Mouse (Mus musculus): ENCODE results near the gene Elk3. TPM values are rescaled to one million over a fixed set of nuclear protein-coding genes. Genes with fewer than 3 reads are reported as not detected.

Elk3 gene
- polyA plus RNA-seq, 1 experiment: 37.4 TPM

GRCm38 (mm10) chr10:93225751-93226150, 85.2 kb downstream of the Elk3 start:
- Histone ChIP-seq H3K4me3 (ENCODE audit: extremely low read depth, insufficient read depth, insufficient read length) (no peak overlapping the region), H3K27ac (ENCODE audit: insufficient read depth, low read length) (no peak overlapping the region), H3K4me1 (ENCODE audit: control insufficient read depth, insufficient read depth, insufficient read length) (no peaks in the 10 kb centered on the region), H3K27me3 (ENCODE audit: control insufficient read depth, insufficient read depth, low read length) (no peaks in the 10 kb centered on the region), H3K36me3 (ENCODE audit: control insufficient read depth, insufficient read depth, low read length) (peaks cover 17% of the 10 kb centered on the region)
- WGBS: 71% methylated on average over 6 of the region's 6 CpGs
- peak in 1 of 2 experiments; percentile 22 for DNase-seq (ENCODE audit: low read depth in 1 of 2, low spot score in 2 of 2)
- no peak for TF ChIP-seq POLR2A (IDR thresholded peaks at IDR 0.05; ENCODE audit: low read depth, low read length)

GRCm38 (mm10) chr10:93215051-93215763, 95.7 kb downstream of the Elk3 start:
- no peak overlapping the region for H3K4me3 ChIP-seq (ENCODE audit: extremely low read depth, insufficient read depth, insufficient read length)
- TF ChIP-seq CTCF (IDR thresholded peaks at IDR 0.05; ENCODE audit: extremely low read depth, insufficient read depth, insufficient read length, insufficient replicate concordance): no peak
- no peak for TF ChIP-seq POLR2A (IDR thresholded peaks at IDR 0.05; ENCODE audit: low read depth, low read length)
- H3K36me3 ChIP-seq (ENCODE audit: control insufficient read depth, insufficient read depth, low read length): peaks cover 50% of the 10 kb centered on the region
- peaks cover 3% of the 10 kb centered on the region for H3K4me1 ChIP-seq (ENCODE audit: control insufficient read depth, insufficient read depth, insufficient read length)
- H3K27me3 ChIP-seq (ENCODE audit: control insufficient read depth, insufficient read depth, low read length): no peaks in the 10 kb centered on the region
- WGBS: 93% methylated on average over 8 of the region's 8 CpGs
- DNase-seq (ENCODE audit: low read depth in 1 of 2, low spot score in 2 of 2): no peak
- no peak overlapping the region for H3K27ac ChIP-seq (ENCODE audit: insufficient read depth, low read length)

DNA sequence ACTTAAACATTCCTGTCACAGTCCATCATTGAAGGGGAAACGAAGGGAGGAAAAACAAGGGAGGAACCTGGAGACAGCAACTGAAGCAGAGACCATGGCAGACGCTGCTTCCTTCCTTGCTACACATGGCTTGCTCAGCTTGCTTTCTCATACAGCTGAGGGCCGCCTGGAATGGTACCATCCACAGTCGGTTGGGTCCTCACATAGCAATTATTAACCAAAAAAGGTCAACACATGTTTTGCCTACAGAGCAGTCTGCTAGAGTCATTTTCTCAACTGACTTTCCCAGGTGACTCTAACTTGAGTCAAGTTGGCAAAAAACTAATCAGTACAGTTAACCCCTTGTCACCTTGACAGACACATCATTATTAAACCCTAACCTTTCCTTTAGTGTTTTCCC, 96.7 kb downstream of the Elk3 start:
- DNase-seq (ENCODE audit: low read depth in 1 of 2, low spot score in 2 of 2): no peak

DNA sequence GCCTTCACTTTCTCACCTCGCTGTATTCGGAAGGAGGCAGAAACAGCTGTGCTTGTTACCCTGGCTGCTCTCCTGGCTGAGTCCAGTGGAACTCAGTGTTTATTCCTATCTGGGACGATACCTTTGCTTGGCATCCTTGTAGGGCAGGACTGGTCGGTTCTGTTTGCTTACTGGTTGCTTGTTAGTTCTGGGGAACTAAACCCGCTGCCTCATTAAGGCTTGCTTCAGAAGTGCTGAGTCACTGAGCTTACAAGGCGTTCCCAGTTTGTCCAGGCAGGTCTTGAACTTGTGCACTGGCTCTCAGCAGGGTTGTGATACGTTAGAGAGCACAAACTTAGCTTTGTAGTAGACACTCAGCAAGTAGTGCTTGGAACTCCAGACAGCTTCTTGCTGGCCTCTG, 97.6 kb downstream of the Elk3 start:
- Histone ChIP-seq H3K4me1 (ENCODE audit: control insufficient read depth, insufficient read depth, insufficient read length) (peaks cover 3% of the 10 kb centered on the region), H3K4me3 (ENCODE audit: extremely low read depth, insufficient read depth, insufficient read length) (no peak overlapping the region), H3K36me3 (ENCODE audit: control insufficient read depth, insufficient read depth, low read length) (peaks cover 45% of the 10 kb centered on the region), H3K27ac (ENCODE audit: insufficient read depth, low read length) (no peak overlapping the region), H3K27me3 (ENCODE audit: control insufficient read depth, insufficient read depth, low read length) (no peaks in the 10 kb centered on the region)
- no peak for DNase-seq (ENCODE audit: low read depth in 1 of 2, low spot score in 2 of 2)
- TF ChIP-seq CTCF (IDR thresholded peaks at IDR 0.05; ENCODE audit: extremely low read depth, insufficient read depth, insufficient read length, insufficient replicate concordance) (no peak), POLR2A (IDR thresholded peaks at IDR 0.05; ENCODE audit: low read depth, low read length) (no peak)
- WGBS: 85% methylated on average over 7 of the region's 7 CpGs

More for the DNA sequence above, 96.7 kb downstream of the Elk3 start:
- Histone ChIP-seq H3K4me1 (ENCODE audit: control insufficient read depth, insufficient read depth, insufficient read length) (peaks cover 3% of the 10 kb centered on the region), H3K4me3 (ENCODE audit: extremely low read depth, insufficient read depth, insufficient read length) (no peak overlapping the region), H3K27ac (ENCODE audit: insufficient read depth, low read length) (no peak overlapping the region), H3K27me3 (ENCODE audit: control insufficient read depth, insufficient read depth, low read length) (no peaks in the 10 kb centered on the region), H3K36me3 (ENCODE audit: control insufficient read depth, insufficient read depth, low read length) (peaks cover 47% of the 10 kb centered on the region)
- WGBS: 43% methylated on average over 4 of the region's 4 CpGs
- TF ChIP-seq POLR2A (IDR thresholded peaks at IDR 0.05; ENCODE audit: low read depth, low read length) (no peak), CTCF (IDR thresholded peaks at IDR 0.05; ENCODE audit: extremely low read depth, insufficient read depth, insufficient read length, insufficient replicate concordance) (no peak)

DNA sequence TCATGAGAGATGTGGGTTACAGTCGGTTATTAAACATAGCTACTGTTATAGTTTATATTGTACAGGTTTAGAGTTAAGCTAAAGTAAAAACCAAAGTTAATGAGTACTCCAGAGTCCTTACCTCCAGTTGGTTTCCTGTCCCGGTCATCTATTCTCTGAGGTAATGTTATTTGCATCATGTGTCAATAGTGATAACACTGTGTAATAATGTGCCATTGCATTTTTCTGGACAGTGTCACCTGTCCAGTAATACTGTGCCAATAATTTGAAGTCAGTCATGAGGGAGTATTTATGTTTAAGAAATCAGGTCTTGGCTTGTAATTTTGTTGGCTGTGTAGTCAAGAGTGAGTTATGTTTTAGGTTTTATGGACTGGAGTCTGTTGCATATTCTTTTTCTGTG, 98.2 kb downstream of the Elk3 start:
- Histone ChIP-seq H3K4me1 (ENCODE audit: control insufficient read depth, insufficient read depth, insufficient read length) (peaks cover 3% of the 10 kb centered on the region), H3K27ac (ENCODE audit: insufficient read depth, low read length) (no peak overlapping the region), H3K27me3 (ENCODE audit: control insufficient read depth, insufficient read depth, low read length) (no peaks in the 10 kb centered on the region), H3K36me3 (ENCODE audit: control insufficient read depth, insufficient read depth, low read length) (peaks cover 40% of the 10 kb centered on the region), H3K4me3 (ENCODE audit: extremely low read depth, insufficient read depth, insufficient read length) (no peak overlapping the region)
- no peak for DNase-seq (ENCODE audit: low read depth in 1 of 2, low spot score in 2 of 2)
- 96% methylated on average over 2 of the region's 2 CpGs for WGBS
- TF ChIP-seq POLR2A (IDR thresholded peaks at IDR 0.05; ENCODE audit: low read depth, low read length) (no peak), CTCF (IDR thresholded peaks at IDR 0.05; ENCODE audit: extremely low read depth, insufficient read depth, insufficient read length, insufficient replicate concordance) (no peak)

- H3K4me1 ChIP-seq (ENCODE audit: control insufficient read depth, insufficient read depth, insufficient read length): no peaks in the 10 kb centered on the region; the same call in 1 of the 2 replicates
- peaks cover 6% of the 10 kb centered on the region for H3K36me3 ChIP-seq (ENCODE audit: control insufficient read depth, insufficient read depth, low read length)
- no peak for TF ChIP-seq POLR2A (IDR thresholded peaks at IDR 0.05; ENCODE audit: low read depth, low read length)
- TF ChIP-seq CTCF (IDR thresholded peaks at IDR 0.05; ENCODE audit: extremely low read depth, insufficient read depth, insufficient read length, insufficient replicate concordance): no peak
- no peaks in the 10 kb centered on the region for H3K27me3 ChIP-seq (ENCODE audit: control insufficient read depth, insufficient read depth, low read length)
- no peak for DNase-seq (ENCODE audit: low read depth in 1 of 2, low spot score in 2 of 2)
- WGBS: 80% methylated on average over 5 of the region's 5 CpGs
- no peak overlapping the region for H3K27ac ChIP-seq (ENCODE audit: insufficient read depth, low read length)
- no peak overlapping the region for H3K4me3 ChIP-seq (ENCODE audit: extremely low read depth, insufficient read depth, insufficient read length)
Measured at GRCm38 (mm10) chr10:93207176-93207575, 103.8 kb downstream of the Elk3 start.

GRCm38 (mm10) chr10:93205287-93205956, 105.5 kb downstream of the Elk3 start:
- WGBS: 91% methylated on average over 4 of the region's 4 CpGs
- TF ChIP-seq CTCF (IDR thresholded peaks at IDR 0.05; ENCODE audit: extremely low read depth, insufficient read depth, insufficient read length, insufficient replicate concordance) (no peak), POLR2A (IDR thresholded peaks at IDR 0.05; ENCODE audit: low read depth, low read length) (no peak)
- H3K27ac ChIP-seq (ENCODE audit: insufficient read depth, low read length): no peak overlapping the region
- H3K4me1 ChIP-seq (ENCODE audit: control insufficient read depth, insufficient read depth, insufficient read length): no peaks in the 10 kb centered on the region; the same call in 1 of the 2 replicates
- H3K36me3 ChIP-seq (ENCODE audit: control insufficient read depth, insufficient read depth, low read length): 0 out of 2 replicates have a peak, but pooled peaks cover 1% of the 10 kb centered on the region
- no peak for DNase-seq (ENCODE audit: low read depth in 1 of 2, low spot score in 2 of 2)
- no peak overlapping the region for H3K4me3 ChIP-seq (ENCODE audit: extremely low read depth, insufficient read depth, insufficient read length)
- no peaks in the 10 kb centered on the region for H3K27me3 ChIP-seq (ENCODE audit: control insufficient read depth, insufficient read depth, low read length)
